Mouse (Mus musculus) CH12.LX (cell line): ENCODE results near the gene Dhx34. TPM values are rescaled to one million over a fixed set of nuclear protein-coding genes. Genes with fewer than 3 reads are reported as not detected.

Experiments
- DNase-seq: peaks from one replicate; pipeline ENCODE4 v3.0.0-alpha.2; 2013; ENCODE audit errors: extremely low read depth
- H3K27ac ChIP-seq: 2 replicates; pipeline ENCODE4 v1.5.1; 2012; ENCODE audit warnings: low read depth, mild to moderate bottlenecking, control low read depth, moderate library complexity; ENCODE audit not compliant: insufficient read depth
- H3K27me3 ChIP-seq: replicated peaks from 2 replicates; pipeline ENCODE3; 2012; ENCODE audit warnings: inconsistent platforms
- H3K36me3 ChIP-seq, 2 experiments: replicated peaks in 1 of 2; 2 replicates each; pipeline versions ENCODE3 to v1.6.1; 2012; ENCODE audit warnings: inconsistent platforms in 1 of 2, low read length in 1 of 2, mild to moderate bottlenecking in 1 of 2, mixed read lengths in 1 of 2, moderate library complexity in 1 of 2; ENCODE audit not compliant: control insufficient read depth in 1 of 2, insufficient read depth in 1 of 2
- H3K4me1 ChIP-seq, 2 experiments: 2 replicates each; pipeline ENCODE4 v1.6.1; 2012; ENCODE audit warnings: inconsistent platforms in 1 of 2, moderate library complexity in 1 of 2; ENCODE audit not compliant: insufficient read depth in 2 of 2, control insufficient read depth in 1 of 2
- H3K4me2 ChIP-seq: 2 replicates; pipeline ENCODE4 v1.6.1; 2012; ENCODE audit warnings: low read depth, mild to moderate bottlenecking, control low read depth; ENCODE audit not compliant: poor library complexity, insufficient read depth, severe bottlenecking
- H3K4me3 ChIP-seq, 3 experiments: fragments of 150-350 bp in 1 of 3; sonication (generic) in 1 of 3; replicated peaks in 1 of 3; 2 replicates each; pipeline versions ENCODE3 to v1.5.1; 2011 to 2012; ENCODE audit warnings: low read depth in 2 of 3, low read length in 2 of 3, mild to moderate bottlenecking in 2 of 3, moderate library complexity in 2 of 3, control low read depth in 1 of 3, improper control_type of control experiment in 1 of 3, inconsistent platforms in 1 of 3, mixed read lengths in 1 of 3; ENCODE audit not compliant: poor library complexity in 1 of 3
- H3K79me2 ChIP-seq: replicated peaks from 2 replicates; pipeline ENCODE4 v1.6.1; 2012; ENCODE audit warnings: mild to moderate bottlenecking, moderate library complexity; ENCODE audit not compliant: control insufficient read depth, poor library complexity, insufficient read depth, severe bottlenecking; ENCODE audit errors: extremely low read depth
- H3K9ac ChIP-seq: 2 replicates; pipeline ENCODE4 v1.6.1; 2012; ENCODE audit warnings: low read depth, mild to moderate bottlenecking, control low read depth, moderate library complexity; ENCODE audit not compliant: insufficient read depth
- H3K9me3 ChIP-seq: replicated peaks from 2 replicates; pipeline ENCODE3; 2012; ENCODE audit warnings: low read length, inconsistent platforms, mixed read lengths
- CHD1 ChIP-seq: IDR thresholded peaks from 2 replicates; pipeline ENCODE4 v1.6.1; 2012; ENCODE audit warnings: low read depth, low read length, improper control_type of control experiment, inconsistent platforms
- CHD2 ChIP-seq: IDR thresholded peaks from 2 replicates; pipeline ENCODE4 v1.6.1; 2011; ENCODE audit warnings: low read length, improper control_type of control experiment
- E2F4 ChIP-seq: IDR thresholded peaks from 2 replicates; pipeline ENCODE4 v1.6.1; 2011; ENCODE audit warnings: low read depth, low read length, improper control_type of control experiment; ENCODE audit not compliant: insufficient replicate concordance
- ELF1 ChIP-seq: IDR thresholded peaks from 2 replicates; pipeline ENCODE4 v1.6.1; 2014; ENCODE audit warnings: low read depth, mild to moderate bottlenecking, inconsistent platforms, low read length, improper control_type of control experiment
- ETS1 ChIP-seq: conservative IDR thresholded peaks from 2 replicates; pipeline ENCODE4 v1.6.1; 2012; ENCODE audit warnings: low read depth, mild to moderate bottlenecking, inconsistent platforms, low read length, improper control_type of control experiment, moderate library complexity
- GABPA ChIP-seq: IDR thresholded peaks from 2 replicates; pipeline ENCODE4 v1.6.1; 2012; ENCODE audit warnings: low read depth, low read length, improper control_type of control experiment, inconsistent platforms; ENCODE audit not compliant: insufficient replicate concordance
- IRF4 ChIP-seq: IDR thresholded peaks from 2 replicates; pipeline ENCODE4 v1.6.1; 2014; ENCODE audit warnings: low read depth, mild to moderate bottlenecking, inconsistent platforms, low read length, improper control_type of control experiment
- JUND ChIP-seq: conservative IDR thresholded peaks from 2 replicates; pipeline ENCODE4 v1.6.1; 2011; ENCODE audit warnings: low read depth, low read length, improper control_type of control experiment
- KAT2A ChIP-seq: IDR thresholded peaks from 2 replicates; pipeline ENCODE4 v1.6.1; 2012; ENCODE audit warnings: low read length, improper control_type of control experiment, inconsistent platforms; ENCODE audit not compliant: insufficient replicate concordance
- MAFK ChIP-seq: IDR thresholded peaks from 2 replicates; pipeline ENCODE4 v1.6.1; 2011; ENCODE audit warnings: low read length, improper control_type of control experiment; ENCODE audit not compliant: insufficient replicate concordance
- MAZ ChIP-seq: IDR thresholded peaks from 2 replicates; pipeline ENCODE4 v1.6.1; 2012; ENCODE audit warnings: low read depth, mild to moderate bottlenecking, inconsistent platforms, low read length, improper control_type of control experiment, moderate library complexity
- MXI1 ChIP-seq: IDR thresholded peaks from 2 replicates; pipeline ENCODE4 v1.6.1; 2011; ENCODE audit warnings: mild to moderate bottlenecking, low read depth, low read length, improper control_type of control experiment
- MYC ChIP-seq: IDR thresholded peaks from 2 replicates; pipeline ENCODE4 v1.6.1; 2011; ENCODE audit warnings: low read depth, mild to moderate bottlenecking, improper control_type of control experiment, low read length
- NELFE ChIP-seq: IDR thresholded peaks from 2 replicates; pipeline ENCODE4 v1.6.1; 2011; ENCODE audit warnings: low read depth, low read length, improper control_type of control experiment
- PAX5 ChIP-seq: IDR thresholded peaks from 2 replicates; pipeline ENCODE4 v1.6.1; 2012; ENCODE audit warnings: low read length, inconsistent platforms, mixed read lengths
- POLR2A ChIP-seq: IDR thresholded peaks from 2 replicates; pipeline ENCODE4 v1.6.1; 2011; ENCODE audit warnings: low read depth, mild to moderate bottlenecking, improper control_type of control experiment, low read length
- RAD21 ChIP-seq: IDR thresholded peaks from 2 replicates; pipeline ENCODE4 v1.6.1; 2011; ENCODE audit warnings: low read depth, mild to moderate bottlenecking, low read length, improper control_type of control experiment, moderate library complexity
- RCOR1 ChIP-seq: conservative IDR thresholded peaks from 2 replicates; pipeline ENCODE4 v1.6.1; 2012; ENCODE audit warnings: low read depth, mild to moderate bottlenecking, inconsistent platforms, low read length, improper control_type of control experiment
- SIN3A ChIP-seq: IDR thresholded peaks from 2 replicates; pipeline ENCODE4 v1.6.1; 2012; ENCODE audit warnings: low read length, improper control_type of control experiment, inconsistent platforms
- TBP ChIP-seq: conservative IDR thresholded peaks from 2 replicates; pipeline ENCODE4 v1.6.1; 2011; ENCODE audit warnings: low read depth, low read length, improper control_type of control experiment
- UBTF ChIP-seq: IDR thresholded peaks from 2 replicates; pipeline ENCODE4 v1.6.1; 2012; ENCODE audit warnings: low read depth, mild to moderate bottlenecking, inconsistent platforms, low read length, improper control_type of control experiment, moderate library complexity
- USF2 ChIP-seq: conservative IDR thresholded peaks from 2 replicates; pipeline ENCODE4 v1.6.1; 2011; ENCODE audit warnings: low read depth, low read length, improper control_type of control experiment
- ZC3H11A ChIP-seq: IDR thresholded peaks from 2 replicates; pipeline ENCODE4 v1.6.1; 2012; ENCODE audit warnings: low read depth, mild to moderate bottlenecking, inconsistent platforms, low read length, improper control_type of control experiment
- ZNF384 ChIP-seq: IDR thresholded peaks from 2 replicates; pipeline ENCODE4 v1.6.1; 2012; ENCODE audit warnings: low read depth, low read length, improper control_type of control experiment, inconsistent platforms
- dilution Hi-C: fragments of 300-500 bp; cut with MboI; formaldehyde crosslinking; loops from 2 replicates; pipeline ENCODE4 v1.14.3; 2020; ENCODE audit warnings: low sequenced_read_pairs; ENCODE audit not compliant: extremely low pct_unique_long_range_greater_than_20kb, extremely low pct_ligation_motif_present
- in situ Hi-C: fragments of 300-500 bp; cut with MboI; formaldehyde crosslinking; loops from 3 replicates; pipeline ENCODE4 v1.14.3; 2019; ENCODE audit warnings: low sequenced_read_pairs, low pct_ligation_motif_present, low pct_unique_long_range_greater_than_20kb, mixed read lengths
- polyA plus RNA-seq: library from polyadenylated mRNA; unstranded; fragments of >175 nt; gene quantifications from 2 replicates; pipeline ENCODE4 v1.2.1, GENCODE M21; 2012; ENCODE audit warnings: low read depth; ENCODE audit not compliant: insufficient read length
- total RNA-seq, 2 experiments: library from RNA; depleted of rRNA; stranded (reverse); fragments of 300-350 nt in 1 of 2; fragments of >200 nt in 1 of 2; gene quantifications; 2 replicates each; pipeline ENCODE4 v1.2.3; 2012 to 2014

Dhx34 gene
- total and polyA plus RNA-seq, 3 experiments, result 8.8 to 18.0 (median 15.2) TPM

- TF ChIP-seq USF2, result no peak
- TF ChIP-seq MYC, result 0 out of 2 replicates have a peak, but pooled peaks have one; percentile 18
- TF ChIP-seq TBP, result no peak
- TF ChIP-seq GABPA, result no peak
- TF ChIP-seq KAT2A, result no peak
- TF ChIP-seq RCOR1, result no peak
- 0 out of 2 replicates have a peak, but pooled peaks have one; percentile 14 for TF ChIP-seq ZNF384
- TF ChIP-seq ETS1, result no peak
- no peak for TF ChIP-seq MAFK
- TF ChIP-seq PAX5, result no peak
- no peak for TF ChIP-seq JUND
- TF ChIP-seq ZC3H11A, result peak; percentile 50; the same call in 1 of the 2 replicates
- TF ChIP-seq RAD21, result peak; percentile 88
- peak; percentile 47; the same call in 1 of the 2 replicates for TF ChIP-seq IRF4
- TF ChIP-seq NELFE, result no peak; the same call in 1 of the 2 replicates
- 0 out of 2 replicates have a peak, but pooled peaks have one; percentile 22 for TF ChIP-seq ELF1
- no peak for TF ChIP-seq E2F4
- no peak for TF ChIP-seq POLR2A
- no peak for TF ChIP-seq UBTF
- peak; percentile 66 for TF ChIP-seq MXI1
- TF ChIP-seq MAZ, result 0 out of 2 replicates have a peak, but pooled peaks have one; percentile 21
- TF ChIP-seq CHD2, result no peak
Observed at GRCm38 (mm10) chr7:16153522-16153921, 68.3 kb downstream of the Dhx34 start (continued).

- dilution Hi-C loops (loop anchor here (25.0 kb wide), 1 partner anchor 188 kb away; the partner anchor contains the start of gene Ehd2), in situ Hi-C loops (loop anchor here (5.0 kb wide), 1 partner anchor 93 kb away; no protein-coding TSS in a partner anchor)
- Histone ChIP-seq H3K27me3 (peaks cover 29% of the 10 kb centered on the region), H3K4me3 (no peak overlapping the region)
- TF ChIP-seq SIN3A (no peak), MAFK (no peak), E2F4 (no peak), ETS1 (no peak), CHD1 (no peak), MAZ (no peak), ZC3H11A (no peak), MXI1 (no peak)
- TF ChIP-seq, all 38 proteins: peak for 0
- no peak overlapping the region for H3K27ac ChIP-seq
- no peak overlapping the region for H3K4me2 ChIP-seq
- H3K79me2 ChIP-seq, result no peaks in the 10 kb centered on the region
- no peak overlapping the region for H3K9ac ChIP-seq
- H3K36me3 ChIP-seq, result no peaks in the 10 kb centered on the region
- DNase-seq, result no peak
- no peaks in the 10 kb centered on the region for H3K9me3 ChIP-seq
- H3K4me1 ChIP-seq, result peaks cover 4 to 11% of the 10 kb centered on the region in 2 experiments; a peak in 3 of 4 replicates
Observed at GRCm38 (mm10) chr7:16150191-16151145, 71.4 kb downstream of the Dhx34 start.
